Mouse (Mus musculus): ENCODE results near the gene Kcnab1. TPM values are rescaled to one million over a fixed set of nuclear protein-coding genes. Genes with fewer than 3 reads are reported as not detected.

Gene Kcnab1
- polyA plus RNA-seq, 1 experiment from 2014 or later, result 0.63 TPM

GRCm38 (mm10) chr3:65249023-65249422 lies 139.8 kb downstream of the Kcnab1 start:
- TF ChIP-seq EP300 (IDR thresholded peaks at IDR 0.05), result no peak
- TF ChIP-seq CTCF (IDR thresholded peaks at IDR 0.05), result no peak
- DNase-seq (ENCODE audit: low spot score) (no peak), ATAC-seq (no peak)
- Histone ChIP-seq H3K4me2 (replicated peaks; ENCODE audit: low read depth, low read length) (no peak overlapping the region), H3K9ac (replicated peaks; ENCODE audit: low read depth) (no peak overlapping the region), H3K4me1 (ENCODE audit: insufficient read depth, low read depth, low read length) (no peaks in the 10 kb centered on the region), H3K27ac (ENCODE audit: low read length) (no peak overlapping the region), H3K4me3 (ENCODE audit: low read depth, low read length) (no peak overlapping the region), H3K9me3 (ENCODE audit: low read length) (no peaks in the 10 kb centered on the region), H3K27me3 (replicated peaks; ENCODE audit: insufficient read depth, low read length) (no peaks in the 10 kb centered on the region), H3K36me3 (ENCODE audit: insufficient read depth, low read length) (no peaks in the 10 kb centered on the region)
- 66% methylated on average over 6 of the region's 6 CpGs for WGBS

DNA sequence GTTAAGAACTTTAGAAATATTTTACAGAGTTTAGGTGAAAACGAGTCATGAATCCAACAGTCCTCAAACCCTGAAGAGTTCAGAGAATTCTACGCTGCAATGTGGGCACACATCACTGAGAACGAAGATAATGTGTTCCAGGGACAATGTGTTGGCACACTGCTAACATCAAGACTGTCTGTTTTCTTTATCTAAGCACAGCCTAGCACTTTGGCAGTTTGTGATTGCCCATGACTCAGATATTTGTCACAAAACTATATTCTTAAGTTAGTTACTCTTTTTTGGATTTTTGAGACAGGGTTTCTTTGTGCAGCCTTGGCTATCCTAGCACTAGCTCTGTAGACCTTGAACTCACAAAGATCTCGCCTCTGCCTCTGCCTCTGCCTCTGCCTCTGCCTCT lies 151.3 kb downstream of the Kcnab1 start:
- no peak for DNase-seq (ENCODE audit: low spot score)
- H3K9ac ChIP-seq (replicated peaks; ENCODE audit: low read depth), result no peak overlapping the region
- no peaks in the 10 kb centered on the region for H3K4me1 ChIP-seq (ENCODE audit: insufficient read depth, low read depth, low read length)
- TF ChIP-seq CTCF (IDR thresholded peaks at IDR 0.05) (no peak), EP300 (IDR thresholded peaks at IDR 0.05) (no peak)
- WGBS, result 72% methylated on average over 4 of the region's 4 CpGs
- no peak overlapping the region for H3K27ac ChIP-seq (ENCODE audit: low read length)
- no peaks in the 10 kb centered on the region for H3K36me3 ChIP-seq (ENCODE audit: insufficient read depth, low read length)
- no peak overlapping the region for H3K4me2 ChIP-seq (replicated peaks; ENCODE audit: low read depth, low read length)
- ATAC-seq, result no peak
- no peaks in the 10 kb centered on the region for H3K9me3 ChIP-seq (ENCODE audit: low read length)
- no peak overlapping the region for H3K4me3 ChIP-seq (ENCODE audit: low read depth, low read length)
- no peaks in the 10 kb centered on the region for H3K27me3 ChIP-seq (replicated peaks; ENCODE audit: insufficient read depth, low read length)

GRCm38 (mm10) chr3:65262506-65263422 lies 153.6 kb downstream of the Kcnab1 start:
- 78% methylated on average over 12 of the region's 12 CpGs for WGBS
- DNase-seq (ENCODE audit: low spot score) (no peak), ATAC-seq (no peak)
- no peak overlapping the region for H3K27ac ChIP-seq (ENCODE audit: low read length)
- H3K4me3 ChIP-seq (ENCODE audit: low read depth, low read length), result no peak overlapping the region
- H3K27me3 ChIP-seq (replicated peaks; ENCODE audit: insufficient read depth, low read length), result no peaks in the 10 kb centered on the region
- no peak overlapping the region for H3K4me2 ChIP-seq (replicated peaks; ENCODE audit: low read depth, low read length)
- no peaks in the 10 kb centered on the region for H3K36me3 ChIP-seq (ENCODE audit: insufficient read depth, low read length)
- H3K4me1 ChIP-seq (ENCODE audit: insufficient read depth, low read depth, low read length), result no peaks in the 10 kb centered on the region
- TF ChIP-seq EP300 (IDR thresholded peaks at IDR 0.05), result no peak
- no peak for TF ChIP-seq CTCF (IDR thresholded peaks at IDR 0.05)
- no peak overlapping the region for H3K9ac ChIP-seq (replicated peaks; ENCODE audit: low read depth)
- H3K9me3 ChIP-seq (ENCODE audit: low read length), result no peaks in the 10 kb centered on the region

DNA sequence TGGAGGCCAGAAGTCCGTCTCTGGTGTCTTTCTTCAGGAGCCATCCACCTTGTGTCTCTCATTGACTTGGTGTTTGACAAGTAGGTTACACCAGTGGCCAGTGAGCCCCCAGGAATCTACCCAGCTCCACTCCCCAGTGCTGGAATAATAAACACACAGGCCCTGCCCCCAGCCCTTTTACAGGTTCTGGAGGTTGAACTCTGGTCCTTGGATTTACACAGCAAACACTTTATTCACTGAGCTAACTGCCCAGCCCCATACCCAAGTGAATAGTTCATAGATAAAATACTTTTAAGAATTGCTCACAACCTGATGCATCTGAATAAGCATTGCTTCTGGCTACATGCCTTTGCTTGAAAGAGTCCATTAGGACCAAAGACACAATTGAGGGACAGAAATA lies 164.1 kb downstream of the Kcnab1 start:
- WGBS, result 41% methylated on average over 1 of the region's 1 CpGs
- no peak overlapping the region for H3K4me3 ChIP-seq (ENCODE audit: low read depth, low read length)
- no peaks in the 10 kb centered on the region for H3K36me3 ChIP-seq (ENCODE audit: insufficient read depth, low read length)
- no peak overlapping the region for H3K9ac ChIP-seq (replicated peaks; ENCODE audit: low read depth)
- TF ChIP-seq EP300 (IDR thresholded peaks at IDR 0.05) (no peak), CTCF (IDR thresholded peaks at IDR 0.05) (no peak)
- H3K9me3 ChIP-seq (ENCODE audit: low read length), result no peaks in the 10 kb centered on the region
- H3K4me2 ChIP-seq (replicated peaks; ENCODE audit: low read depth, low read length), result no peak overlapping the region
- H3K4me1 ChIP-seq (ENCODE audit: insufficient read depth, low read depth, low read length), result no peaks in the 10 kb centered on the region
- no peaks in the 10 kb centered on the region for H3K27me3 ChIP-seq (replicated peaks; ENCODE audit: insufficient read depth, low read length)
- DNase-seq (ENCODE audit: low spot score), result no peak
- no peak for ATAC-seq
- H3K27ac ChIP-seq (ENCODE audit: low read length), result no peak overlapping the region

GRCm38 (mm10) chr3:65277777-65278176 lies 168.6 kb downstream of the Kcnab1 start:
- TF ChIP-seq EP300 (IDR thresholded peaks at IDR 0.05) (no peak), CTCF (IDR thresholded peaks at IDR 0.05) (no peak)
- no peak overlapping the region for H3K27ac ChIP-seq (ENCODE audit: low read length)
- no peak overlapping the region for H3K9ac ChIP-seq (replicated peaks; ENCODE audit: low read depth)
- no peaks in the 10 kb centered on the region for H3K27me3 ChIP-seq (replicated peaks; ENCODE audit: insufficient read depth, low read length)
- ATAC-seq, result no peak
- H3K4me1 ChIP-seq (ENCODE audit: insufficient read depth, low read depth, low read length), result no peaks in the 10 kb centered on the region
- WGBS, result 83% methylated on average over 10 of the region's 10 CpGs
- no peaks in the 10 kb centered on the region for H3K36me3 ChIP-seq (ENCODE audit: insufficient read depth, low read length)
- H3K4me2 ChIP-seq (replicated peaks; ENCODE audit: low read depth, low read length), result no peak overlapping the region
- no peaks in the 10 kb centered on the region for H3K9me3 ChIP-seq (ENCODE audit: low read length)
- no peak for DNase-seq (ENCODE audit: low spot score)
- no peak overlapping the region for H3K4me3 ChIP-seq (ENCODE audit: low read depth, low read length)

DNA sequence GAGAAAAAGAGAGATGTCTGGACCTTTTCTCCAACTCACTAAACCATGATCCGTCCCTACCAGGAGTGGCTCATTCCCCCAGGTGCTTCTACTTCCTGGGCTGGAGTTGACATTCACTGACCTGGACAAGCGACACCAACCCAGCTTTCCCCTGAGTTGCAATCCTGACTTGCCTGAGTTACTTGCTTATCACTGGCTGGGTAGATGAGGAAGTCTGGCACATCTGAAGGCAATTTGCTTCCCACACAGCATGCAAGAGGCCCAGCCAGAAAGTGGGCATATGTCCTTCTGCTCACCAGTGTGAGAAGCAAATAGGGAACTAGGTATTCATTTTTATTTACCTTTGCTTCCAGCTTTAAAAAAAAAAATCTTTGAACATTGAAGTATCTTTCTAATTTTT lies 174.2 kb downstream of the Kcnab1 start:
- Histone ChIP-seq H3K4me2 (replicated peaks; ENCODE audit: low read depth, low read length) (no peak overlapping the region), H3K27ac (ENCODE audit: low read length) (no peak overlapping the region), H3K9ac (replicated peaks; ENCODE audit: low read depth) (no peak overlapping the region), H3K4me3 (ENCODE audit: low read depth, low read length) (no peak overlapping the region), H3K36me3 (ENCODE audit: insufficient read depth, low read length) (no peaks in the 10 kb centered on the region), H3K27me3 (replicated peaks; ENCODE audit: insufficient read depth, low read length) (no peaks in the 10 kb centered on the region), H3K9me3 (ENCODE audit: low read length) (no peaks in the 10 kb centered on the region), H3K4me1 (ENCODE audit: insufficient read depth, low read depth, low read length) (no peaks in the 10 kb centered on the region)
- WGBS, result 81% methylated on average over 2 of the region's 2 CpGs
- DNase-seq (ENCODE audit: low spot score) (no peak), ATAC-seq (no peak)
- TF ChIP-seq EP300 (IDR thresholded peaks at IDR 0.05), result no peak
- TF ChIP-seq CTCF (IDR thresholded peaks at IDR 0.05), result no peak
